Mouse (Mus musculus) CD4-positive naive resting alpha-beta T cell, adult 57 days (primary cell): Measurements from ENCODE around the gene Uts2r. TPM values are rescaled to one million over a fixed set of nuclear protein-coding genes. Genes with fewer than 3 reads are reported as not detected.

Source experiments
- total RNA-seq: library from RNA; stranded (reverse); gene quantifications from one replicate; pipeline ENCODE4 v1.2.4, GENCODE M21; 2023

Uts2r gene
- total RNA-seq: not detected

DNA sequence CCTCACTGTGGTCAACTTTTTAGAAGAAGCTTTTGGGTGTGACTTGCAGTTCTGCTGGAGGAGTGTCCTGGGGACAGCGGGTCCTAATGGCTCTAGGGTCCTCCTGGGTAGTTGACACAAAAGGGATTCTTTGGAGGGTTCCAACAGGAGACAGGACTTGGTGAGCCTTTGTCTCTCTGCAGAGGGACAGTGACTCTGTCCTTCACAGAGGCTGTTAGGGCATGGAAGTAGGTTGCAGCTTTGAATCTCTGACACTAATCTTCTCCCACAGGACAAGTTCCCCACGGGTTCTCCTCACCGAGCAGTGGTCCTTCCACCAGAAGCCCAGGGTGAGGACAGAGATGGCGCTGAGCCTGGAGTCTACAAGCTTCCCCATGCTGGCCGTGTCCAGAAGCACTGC, at the start of gene Uts2r:
Gene Uts2r, plus strand, starts transcription at position 301 of the 400 bp plus-strand sequence.

DNA sequence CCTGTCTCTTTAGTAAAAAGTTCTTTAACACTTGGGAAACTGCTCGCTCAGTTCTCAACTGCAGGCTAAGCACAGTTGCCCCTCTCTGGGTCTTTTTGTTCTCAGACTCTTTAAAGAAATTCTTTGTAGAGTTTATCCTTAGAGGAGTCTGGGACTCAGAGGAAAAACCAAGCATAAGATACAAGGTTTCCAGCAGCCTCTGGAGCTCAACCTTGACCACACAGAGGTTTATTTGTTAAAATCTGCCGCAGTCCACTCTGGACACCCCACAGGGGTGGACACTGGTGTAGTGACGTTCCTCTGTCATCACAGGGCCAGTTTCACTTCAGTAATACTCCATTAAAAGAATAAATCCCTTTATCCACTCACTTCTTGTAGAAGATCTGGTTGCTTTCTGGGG, 41.5 kb upstream of the Uts2r start, which contains the start of gene Tex19.2:
Gene Tex19.2, minus strand, starts transcription at position 101 of the 400 bp plus-strand sequence.

DNA sequence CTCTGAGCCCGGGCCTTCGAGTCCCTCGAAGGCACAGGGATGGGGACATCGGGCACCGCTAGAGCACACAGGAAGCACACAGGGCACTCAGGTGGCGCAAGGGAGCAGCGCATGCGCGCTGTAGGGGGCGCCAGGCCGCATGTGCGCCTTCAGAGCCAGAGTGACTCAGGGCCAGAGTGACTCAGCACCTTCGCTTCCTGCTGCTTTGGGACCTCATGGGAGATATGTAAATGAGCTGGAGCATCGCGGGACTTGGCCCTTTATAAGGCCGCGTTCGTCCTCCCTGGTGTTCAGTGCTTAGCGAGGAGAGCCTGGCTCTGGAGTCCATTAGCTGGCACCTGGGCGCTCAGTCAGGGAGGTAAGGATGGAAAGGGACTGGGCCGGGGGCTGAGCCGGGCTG, 14.2 kb upstream of the Uts2r start, which contains the start of gene Tex19.1:
Gene Tex19.1, plus strand, starts transcription at position 279 of the 400 bp plus-strand sequence.

DNA sequence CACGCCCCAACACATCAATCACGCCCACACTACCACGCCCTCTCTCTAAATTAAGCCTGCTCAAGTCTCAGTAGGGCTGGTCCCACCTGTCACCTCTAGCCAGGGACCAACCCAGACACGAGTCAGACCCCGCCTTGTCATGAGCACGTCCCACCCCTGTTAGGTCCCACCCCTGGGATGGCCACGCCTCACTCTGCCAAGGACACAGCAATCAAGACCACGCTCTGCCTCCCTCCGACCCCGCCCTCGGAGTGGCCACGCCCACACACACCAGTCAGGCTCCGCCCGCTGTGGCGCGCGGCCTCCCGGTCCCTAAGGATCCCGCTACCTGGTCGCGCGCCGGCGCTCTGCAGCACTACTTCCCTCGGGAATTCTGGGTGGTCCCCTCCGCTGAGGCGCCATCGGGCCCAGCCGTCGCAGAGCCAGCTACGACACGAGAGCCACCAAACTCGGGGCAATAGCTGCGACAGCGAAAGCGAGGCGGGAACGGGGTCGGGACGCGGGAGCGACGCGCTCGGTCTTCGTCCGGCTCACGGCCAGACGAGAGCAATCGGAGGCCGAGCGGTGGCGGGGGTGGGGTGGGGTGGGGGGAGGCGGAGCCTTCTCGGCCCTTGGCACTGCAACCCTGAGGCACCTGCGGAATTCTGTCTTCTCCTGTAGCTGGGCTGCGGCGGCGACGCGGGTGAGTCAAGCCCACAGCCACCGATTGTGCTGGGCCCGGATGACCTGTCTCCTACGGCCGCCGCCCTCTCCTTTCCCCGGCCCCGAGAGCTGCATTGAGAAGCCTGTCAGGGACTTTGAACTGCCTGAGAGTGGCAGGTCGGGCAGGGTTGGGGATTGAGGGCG, 44.3 kb downstream of the Uts2r start, which contains the start of the genes Hexdc and Ogfod3:
Gene Hexdc, plus strand, starts transcription at position 273 of the 846 bp plus-strand sequence.
Gene Ogfod3, minus strand, starts transcription at position 551 of the 846 bp plus-strand sequence.

Other genes with a start within 250 kb of the Uts2r start
- 0.50 TPM for gene Ccdc57, start 227.4 kb upstream of the Uts2r start, total RNA-seq
- 9.3 TPM for gene Slc16a3, start 211.8 kb upstream of the Uts2r start, total RNA-seq
- gene Csnk1d, start 168.9 kb upstream of the Uts2r start, total RNA-seq: 166 TPM
- gene Cd7, start 120.9 kb upstream of the Uts2r start, total RNA-seq: 149 TPM
- not detected for gene Sectm1b, start 96.7 kb upstream of the Uts2r start, total RNA-seq
- not detected for gene Sectm1a, start 79.1 kb upstream of the Uts2r start, total RNA-seq
- not detected for gene Tex19.2, start 41.6 kb upstream of the Uts2r start, total RNA-seq
- not detected for gene Tex19.1, start 14.1 kb upstream of the Uts2r start, total RNA-seq
- gene Hexdc, start 44.2 kb downstream of the Uts2r start, total RNA-seq: 11.3 TPM
- 3.7 TPM for gene Ogfod3, start 44.4 kb downstream of the Uts2r start, total RNA-seq
- 56.5 TPM for gene Cybc1, start 69.1 kb downstream of the Uts2r start, total RNA-seq
- gene Narf, start 77.0 kb downstream of the Uts2r start, total RNA-seq: 30.7 TPM
- gene Foxk2, start 99.7 kb downstream of the Uts2r start, total RNA-seq: 39.0 TPM
- 56.3 TPM for gene Wdr45b, start 194.2 kb downstream of the Uts2r start, total RNA-seq
- gene Rab40b, start 228.0 kb downstream of the Uts2r start, total RNA-seq: not detected